Comparison of ENCODE assay signal across 14 mouse cellular contexts in the genomic region with DNA sequence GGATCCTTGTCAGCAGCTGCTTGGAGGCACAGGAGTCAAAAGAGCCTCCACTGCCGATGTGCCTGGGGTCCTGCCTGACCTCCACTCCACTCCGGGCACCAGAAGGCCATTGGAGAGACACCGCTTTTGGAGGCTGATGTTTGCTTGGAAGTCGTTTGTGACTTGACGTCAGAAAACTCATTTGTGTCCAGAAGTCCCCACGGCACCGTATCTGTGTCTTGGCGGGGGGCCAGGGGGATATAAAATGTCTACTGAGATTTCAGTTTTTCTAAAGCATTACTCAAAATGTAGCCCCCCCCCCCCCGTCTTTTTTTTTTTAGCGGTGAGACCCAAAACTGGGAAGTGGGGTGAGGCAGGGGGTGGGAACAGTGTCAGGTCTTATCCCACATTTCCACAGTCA.
DNase-seq lines count a peak whose midpoint lies in the region; ATAC-seq and TF ChIP-seq lines count a peak whose summit lies in the region.
"Had no signal": no experiment of that assay in that cellular context is flagged by ENCODE, and none has a peak within 500 bp of the region (broad histone marks: within the 10 kb centered on the region; RNA-seq: fewer than 3 reads in every experiment).

No protein-coding gene starts in this region.

- ATAC-seq in heart, embryonic 15.5 days (replicated peaks; ENCODE audit: insufficient number of reproducible peaks, insufficient read depth, low FRiP score, low read depth) = no peak
- no peak for ATAC-seq in lung, embryonic 15.5 days (ENCODE audit: borderline replicate concordance, extremely low read depth, low FRiP score, low TSS enrichment)
- ATAC-seq: forebrain, embryonic 13.5 days had no signal

- TF ChIP-seq CTCF in lung, adult 2 months (IDR thresholded peaks at IDR 0.05; ENCODE audit: insufficient read depth, low read length) = no peak
- no peak for TF ChIP-seq CTCF in E14TG2a.4 (conservative IDR thresholded peaks at IDR 0.05; ENCODE audit: low read length)
- TF ChIP-seq CTCF in bone marrow, adult 2 months (IDR thresholded peaks at IDR 0.05; ENCODE audit: control insufficient read depth, insufficient read depth, low read length) = no peak

- H3K9ac ChIP-seq in heart, embryonic 15.5 days = no peak overlapping the region
- no peak overlapping the region for H3K9ac ChIP-seq in lung, embryonic 15.5 days
- H3K9ac ChIP-seq: forebrain, embryonic 13.5 days; liver, embryonic 13.5 days had no signal

- no peak overlapping the region for H3K4me2 ChIP-seq in heart, embryonic 15.5 days
- no peak overlapping the region for H3K4me2 ChIP-seq in lung, embryonic 15.5 days
- H3K4me2 ChIP-seq: forebrain, embryonic 13.5 days; liver, embryonic 13.5 days had no signal

- H3K9me3 ChIP-seq in heart, embryonic 15.5 days (replicated peaks) = no peaks in the 10 kb centered on the region
- H3K9me3 ChIP-seq in lung, embryonic 15.5 days = no peaks in the 10 kb centered on the region
- H3K9me3 ChIP-seq in E14TG2a.4 (ENCODE audit: low read length) = no peaks in the 10 kb centered on the region
- H3K9me3 ChIP-seq: forebrain, embryonic 13.5 days; liver, embryonic 13.5 days; megakaryocyte, embryonic 14.5 days had no signal

- H3K4me1 ChIP-seq in heart, embryonic 15.5 days (replicated peaks) = peaks cover 12% of the 10 kb centered on the region
- peaks cover 9% of the 10 kb centered on the region; the same call in 1 of the 2 replicates for H3K4me1 ChIP-seq in lung, embryonic 15.5 days
- H3K4me1 ChIP-seq in lung, adult 2 months (ENCODE audit: control insufficient read depth, insufficient read depth, low read length) = peaks cover 17% of the 10 kb centered on the region; the same call in 1 of the 2 replicates
- peaks cover 14% of the 10 kb centered on the region for H3K4me1 ChIP-seq in E14TG2a.4 (replicated peaks; ENCODE audit: low read depth, low read length)
- H3K4me1 ChIP-seq in bone marrow, adult 2 months (ENCODE audit: control insufficient read depth, insufficient read depth, low read length) = no peaks in the 10 kb centered on the region; the same call in 1 of the 2 replicates
- H3K4me1 ChIP-seq: forebrain, embryonic 13.5 days; liver, embryonic 13.5 days; megakaryocyte, embryonic 14.5 days had no signal

- H3K27me3 ChIP-seq in heart, embryonic 15.5 days = no peaks in the 10 kb centered on the region
- no peaks in the 10 kb centered on the region for H3K27me3 ChIP-seq in lung, embryonic 15.5 days
- no peaks in the 10 kb centered on the region for H3K27me3 ChIP-seq in E14TG2a.4 (ENCODE audit: insufficient read depth, low read length)
- H3K27me3 ChIP-seq: forebrain, embryonic 13.5 days; liver, embryonic 13.5 days had no signal

- no peak for DNase-seq in heart, adult 11 months
- DNase-seq in lung, adult 2 months = no peak
- DNase-seq in adrenal gland, adult 2 months = no peak
- no peak for DNase-seq in cerebellum, postnatal 4 days (ENCODE audit: low spot score in 2 of 2)
- DNase-seq: cerebellum, adult 2 months; heart, postnatal 14 days; layer of hippocampus, adult 9-11 months; liver, embryonic 13.5 days had no signal

- peak overlapping the region; percentile 59 for H3K27ac ChIP-seq in heart, embryonic 15.5 days
- peak overlapping the region; percentile 26; the same call in 1 of the 2 replicates for H3K27ac ChIP-seq in lung, embryonic 15.5 days
- H3K27ac ChIP-seq in bone marrow, adult 2 months (ENCODE audit: control insufficient read depth, insufficient read depth, low read depth, low read length, poor library complexity) = peak overlapping the region; percentile 79
- H3K27ac ChIP-seq: forebrain, embryonic 13.5 days; liver, embryonic 13.5 days had no signal

- WGBS in heart, embryonic 15.5 days = 67% methylated on average over 10 of the region's 10 CpGs
- 46% methylated on average over 10 of the region's 10 CpGs for WGBS in lung, embryonic 15.5 days
- 48% methylated on average over 10 of the region's 10 CpGs for WGBS in lung, adult 2 months
- WGBS in bone marrow, adult 2 months = 52% methylated on average over 10 of the region's 10 CpGs

- no peak for TF ChIP-seq POLR2A in lung, adult 2 months (IDR thresholded peaks at IDR 0.05; ENCODE audit: borderline replicate concordance, extremely low read depth, low read depth, low read length)
- no peak for TF ChIP-seq POLR2A in bone marrow, adult 2 months (IDR thresholded peaks at IDR 0.05; ENCODE audit: borderline replicate concordance, control insufficient read depth, low read depth, low read length)

- peaks cover 53% of the 10 kb centered on the region for H3K36me3 ChIP-seq in heart, embryonic 15.5 days
- peaks cover 15% of the 10 kb centered on the region; the same call in 1 of the 2 replicates for H3K36me3 ChIP-seq in lung, embryonic 15.5 days
- H3K36me3 ChIP-seq in E14TG2a.4 (ENCODE audit: insufficient read depth, low read length) = no peaks in the 10 kb centered on the region
- H3K36me3 ChIP-seq: liver, embryonic 13.5 days had no signal

- H3K4me3 ChIP-seq in heart, embryonic 15.5 days = no peak overlapping the region
- H3K4me3 ChIP-seq in lung, embryonic 15.5 days = no peak overlapping the region
- H3K4me3 ChIP-seq in lung, adult 2 months (replicated peaks; ENCODE audit: extremely low read depth, low read depth, low read length) = no peak overlapping the region
- peak overlapping the region; percentile 56 for H3K4me3 ChIP-seq in E14TG2a.4 (replicated peaks; ENCODE audit: low read length)
- no peak overlapping the region for H3K4me3 ChIP-seq in bone marrow, adult 2 months (replicated peaks; ENCODE audit: control insufficient read depth, low read depth, low read length)
- H3K4me3 ChIP-seq: forebrain, embryonic 13.5 days; liver, embryonic 13.5 days; megakaryocyte, embryonic 14.5 days had no signal

Comparison
In these comparisons a context has a peak if more than half of its experiments do, and no peak if none do; other contexts are left out.
1. H3K27ac ChIP-seq: peak in every context shown above with its lines; median percentile 79 in bone marrow, adult 2 months; 59 in heart, embryonic 15.5 days; 26 in lung, embryonic 15.5 days.